ENCODE assay signal across 7 mouse cellular contexts in genomic region chr9:121479453-121479852, GRCm38 (mm10). TPM values are rescaled to one million over a fixed set of nuclear protein-coding genes. Genes with fewer than 3 reads are reported as not detected.
DNase-seq lines count a peak whose midpoint lies in the region; ATAC-seq and TF ChIP-seq lines count a peak whose summit lies in the region.

No protein-coding gene starts in this region.

- peak; percentile 41 for ATAC-seq in CD4-positive, CD25-positive, alpha-beta regulatory T cell, adult 4 months

- H3K27ac ChIP-seq in gastrocnemius, adult 2 months = no peak overlapping the region

- no peak overlapping the region for H3K4me3 ChIP-seq in gastrocnemius, adult 2 months
- H3K4me3 ChIP-seq in lung, adult 2 months (replicated peaks; ENCODE audit: extremely low read depth, low read depth, low read length) = no peak overlapping the region

- TF ChIP-seq POLR2A in lung, adult 2 months (IDR thresholded peaks at IDR 0.05; ENCODE audit: borderline replicate concordance, extremely low read depth, low read depth, low read length) = no peak

- peak; percentile 85 for TF ChIP-seq CTCF in gastrocnemius, adult 2 months (IDR thresholded peaks at IDR 0.05)
- TF ChIP-seq CTCF in lung, adult 2 months (IDR thresholded peaks at IDR 0.05; ENCODE audit: insufficient read depth, low read length) = peak; percentile 51

- WGBS in lung, adult 2 months = 24% methylated on average over 5 of the region's 5 CpGs

- H3K4me1 ChIP-seq in lung, adult 2 months (ENCODE audit: control insufficient read depth, insufficient read depth, low read length) = no peaks in the 10 kb centered on the region

- DNase-seq in NIH3T3 (ENCODE audit: low read depth) = peak; percentile 89
- DNase-seq in cerebellum, postnatal 25 days = peak; percentile 65 to 81
- DNase-seq in gastrocnemius, adult 2 months = peak; percentile 67
- peak; percentile 81 for DNase-seq in kidney, postnatal 10 days
- peak; percentile 38 for DNase-seq in lung, adult 2 months
- peak; percentile 61 for DNase-seq in retina, adult 2 months (ENCODE audit: low read depth, low spot score)

- intact Hi-C loops in gastrocnemius, adult 2 months (cut with DNase I) = loop anchor here (1.0 to 5.0 kb wide), 2 partner anchors 126 to 198 kb away; no protein-coding TSS in a partner anchor

RNA-seq across cellular contexts. Expression of gene Cck, which starts 16.0 kb away (rescaled TPM):
- polyA plus RNA-seq in CD4-positive, CD25-positive, alpha-beta regulatory T cell, adult 4 months (2017; shearing (Covaris generic)) = not detected
- total RNA-seq in gastrocnemius, adult 2 months (2021) = not detected
- 0.37 TPM in 1 of 2 replicates, not detected in the other for polyA plus RNA-seq in lung, adult 2 months (2012; rRNA removed)

Comparison
In these comparisons a context has a peak if more than half of its experiments do, and no peak if none do; other contexts are left out.
1. DNase-seq: peak in every context shown above with its lines; median percentile 89 in NIH3T3; 81 in kidney, postnatal 10 days; 73 in cerebellum, postnatal 25 days; 67 in gastrocnemius, adult 2 months; 61 in retina, adult 2 months; 38 in lung, adult 2 months.